Mouse (Mus musculus) G1E (cell line): Measurements from ENCODE around the gene Adamts7.

ENCODE experiments used
- CTCF ChIP-seq: IDR thresholded peaks from 2 replicates; pipeline ENCODE4 v1.5.1; 2012; ENCODE audit warnings: low read depth, low read length, inconsistent platforms, mixed read lengths
- GATA1 ChIP-seq: IDR thresholded peaks from 2 replicates; pipeline ENCODE4 v1.6.1; 2012; ENCODE audit warnings: borderline replicate concordance, low read length, inconsistent platforms, mixed read lengths
- GATA2 ChIP-seq: IDR thresholded peaks from 2 replicates; pipeline ENCODE4 v1.6.1; 2012; ENCODE audit warnings: low read depth, low read length, inconsistent platforms, borderline replicate concordance
- POLR2AphosphoS5 ChIP-seq: IDR thresholded peaks from 2 replicates; pipeline ENCODE4 v1.6.1; 2012; ENCODE audit warnings: low read depth, low read length, inconsistent platforms; ENCODE audit not compliant: insufficient replicate concordance
- TAL1 ChIP-seq: conservative IDR thresholded peaks from 2 replicates; pipeline ENCODE4 v1.6.1; 2012; ENCODE audit warnings: low read depth, low read length, inconsistent platforms, mixed read lengths

DNA sequence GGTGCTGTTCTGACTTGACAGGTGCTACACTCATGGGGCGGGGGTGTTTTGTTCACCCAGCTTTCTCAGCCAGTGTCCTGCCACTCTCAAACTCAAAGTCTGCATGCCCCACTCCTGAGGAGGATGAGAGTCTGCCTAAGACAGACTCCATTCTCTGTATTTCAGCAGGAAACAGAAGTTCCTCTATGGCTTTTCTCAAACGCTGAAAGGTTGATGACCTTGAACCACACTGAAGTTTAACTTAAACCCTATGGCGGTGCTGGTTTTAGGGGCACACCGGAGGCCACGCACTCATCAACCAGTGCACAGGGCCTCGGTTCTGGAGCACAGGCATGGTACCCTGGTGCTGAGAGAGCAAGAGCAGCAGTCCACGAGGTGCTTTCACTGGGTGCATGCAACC is 94.4 kb downstream of the Adamts7 start:
- TF ChIP-seq CTCF = no peak
- no peak for TF ChIP-seq GATA1
- TF ChIP-seq GATA2 = no peak
- no peak for TF ChIP-seq TAL1
- no peak for TF ChIP-seq POLR2AphosphoS5
